Mouse (Mus musculus): ENCODE results near the gene Yeats2. TPM values are rescaled to one million over a fixed set of nuclear protein-coding genes. Genes with fewer than 3 reads are reported as not detected.
A peak's percentile ranks its signal among the peaks of the same experiment; 100 is the strongest.
"Not testable (repeated sequence)": the region's sequence is repeated elsewhere in the genome, so short reads cannot be mapped to it uniquely, and the experiment has no call there.

Yeats2 gene
- polyA plus RNA-seq, 1 experiment from 2014 or later, result 15.5 TPM

- Histone ChIP-seq H3K9ac (ENCODE audit: low read depth, low read length) (no peak overlapping the region), H3K4me1 (ENCODE audit: control insufficient read depth, insufficient read depth, low read length) (no peaks in the 10 kb centered on the region), H3K9me3 (ENCODE audit: control insufficient read depth, low read length) (no peaks in the 10 kb centered on the region), H3K4me2 (ENCODE audit: low read depth, low read length) (no peak overlapping the region), H3K27ac (ENCODE audit: low read length) (no peak overlapping the region), H3K27me3 (replicated peaks; ENCODE audit: control insufficient read depth, insufficient read depth, low read length) (no peaks in the 10 kb centered on the region), H3K36me3 (ENCODE audit: control insufficient read depth, insufficient read depth, low read length) (peaks cover 8% of the 10 kb centered on the region), H3K4me3 (ENCODE audit: low read length) (no peak overlapping the region)
- ATAC-seq, result no peak
- WGBS, result 68% methylated on average over 2 of the region's 2 CpGs
Observed at GRCm38 (mm10) chr16:20112649-20113048, 28.2 kb upstream of the Yeats2 start.

- Histone ChIP-seq H3K9me3 (ENCODE audit: control insufficient read depth, low read length) (no peaks in the 10 kb centered on the region), H3K4me1 (ENCODE audit: control insufficient read depth, insufficient read depth, low read length) (no peaks in the 10 kb centered on the region), H3K27me3 (replicated peaks; ENCODE audit: control insufficient read depth, insufficient read depth, low read length) (no peaks in the 10 kb centered on the region), H3K27ac (ENCODE audit: low read length) (no peak overlapping the region), H3K4me3 (ENCODE audit: low read length) (no peak overlapping the region), H3K36me3 (ENCODE audit: control insufficient read depth, insufficient read depth, low read length) (no peaks in the 10 kb centered on the region), H3K4me2 (ENCODE audit: low read depth, low read length) (no peak overlapping the region), H3K9ac (ENCODE audit: low read depth, low read length) (no peak overlapping the region)
- 55% methylated on average over 4 of the region's 4 CpGs for WGBS
- ATAC-seq, result no peak
Observed at GRCm38 (mm10) chr16:20116069-20116468, 24.8 kb upstream of the Yeats2 start.

DNA sequence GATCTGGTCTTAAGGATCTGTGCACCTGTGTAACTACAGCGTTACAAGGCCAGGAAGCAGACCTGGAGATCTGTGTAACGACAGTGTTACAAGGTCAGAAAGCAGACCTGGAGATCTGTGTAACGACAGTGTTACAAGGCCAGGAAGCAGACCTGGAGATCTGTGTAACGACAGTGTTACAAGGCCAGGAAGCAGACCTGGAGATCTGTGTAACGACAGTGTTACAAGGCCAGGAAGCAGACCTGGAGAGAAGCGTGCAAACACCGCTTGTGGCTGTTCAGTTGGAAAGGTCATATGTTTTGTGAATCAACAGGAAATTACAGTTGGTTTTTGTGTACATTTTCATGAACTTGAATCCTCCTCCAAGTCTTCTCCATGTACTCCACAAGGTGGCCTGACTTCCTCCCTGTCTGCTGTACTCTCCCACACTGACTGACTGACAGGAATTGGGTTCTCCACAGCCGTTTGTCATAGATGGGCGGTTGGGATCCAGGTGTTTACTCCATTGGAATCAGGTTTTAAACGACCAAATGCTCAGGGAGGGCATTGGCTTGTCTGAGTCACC is 14.5 kb upstream of the Yeats2 start:
- not testable (repeated sequence) for H3K4me3 ChIP-seq (ENCODE audit: low read length); H3K27me3 ChIP-seq (replicated peaks; ENCODE audit: control insufficient read depth, insufficient read depth, low read length); H3K9me3 ChIP-seq (ENCODE audit: control insufficient read depth, low read length); H3K27ac ChIP-seq (ENCODE audit: low read length); ATAC-seq; H3K36me3 ChIP-seq (ENCODE audit: control insufficient read depth, insufficient read depth, low read length); H3K4me1 ChIP-seq (ENCODE audit: control insufficient read depth, insufficient read depth, low read length); H3K4me2 ChIP-seq (ENCODE audit: low read depth, low read length); H3K9ac ChIP-seq (ENCODE audit: low read depth, low read length)
- WGBS, result 61% methylated on average over 10 of the region's 10 CpGs

GRCm38 (mm10) chr16:20130397-20130796 is 10.5 kb upstream of the Yeats2 start:
- H3K4me2 ChIP-seq (ENCODE audit: low read depth, low read length), result no peak overlapping the region
- ATAC-seq, result no peak
- no peak overlapping the region for H3K27ac ChIP-seq (ENCODE audit: low read length)
- no peaks in the 10 kb centered on the region for H3K36me3 ChIP-seq (ENCODE audit: control insufficient read depth, insufficient read depth, low read length)
- H3K4me1 ChIP-seq (ENCODE audit: control insufficient read depth, insufficient read depth, low read length), result no peaks in the 10 kb centered on the region
- 62% methylated on average over 2 of the region's 2 CpGs for WGBS
- no peak overlapping the region for H3K9ac ChIP-seq (ENCODE audit: low read depth, low read length)
- no peaks in the 10 kb centered on the region for H3K9me3 ChIP-seq (ENCODE audit: control insufficient read depth, low read length)
- no peak overlapping the region for H3K4me3 ChIP-seq (ENCODE audit: low read length)
- no peaks in the 10 kb centered on the region for H3K27me3 ChIP-seq (replicated peaks; ENCODE audit: control insufficient read depth, insufficient read depth, low read length)

- no peak overlapping the region for H3K9ac ChIP-seq (ENCODE audit: low read depth, low read length)
- WGBS, result 90% methylated on average over 3 of the region's 3 CpGs
- H3K4me3 ChIP-seq (ENCODE audit: low read length), result no peak overlapping the region
- no peak overlapping the region for H3K27ac ChIP-seq (ENCODE audit: low read length)
- no peaks in the 10 kb centered on the region for H3K9me3 ChIP-seq (ENCODE audit: control insufficient read depth, low read length)
- ATAC-seq, result no peak
- peaks cover 8% of the 10 kb centered on the region for H3K4me1 ChIP-seq (ENCODE audit: control insufficient read depth, insufficient read depth, low read length)
- no peak overlapping the region for H3K4me2 ChIP-seq (ENCODE audit: low read depth, low read length)
- H3K27me3 ChIP-seq (replicated peaks; ENCODE audit: control insufficient read depth, insufficient read depth, low read length), result no peaks in the 10 kb centered on the region
- peaks cover 3% of the 10 kb centered on the region; the same call in 1 of the 2 replicates for H3K36me3 ChIP-seq (ENCODE audit: control insufficient read depth, insufficient read depth, low read length)
Observed at GRCm38 (mm10) chr16:20144568-20144967, 3.7 kb downstream of the Yeats2 start.

DNA sequence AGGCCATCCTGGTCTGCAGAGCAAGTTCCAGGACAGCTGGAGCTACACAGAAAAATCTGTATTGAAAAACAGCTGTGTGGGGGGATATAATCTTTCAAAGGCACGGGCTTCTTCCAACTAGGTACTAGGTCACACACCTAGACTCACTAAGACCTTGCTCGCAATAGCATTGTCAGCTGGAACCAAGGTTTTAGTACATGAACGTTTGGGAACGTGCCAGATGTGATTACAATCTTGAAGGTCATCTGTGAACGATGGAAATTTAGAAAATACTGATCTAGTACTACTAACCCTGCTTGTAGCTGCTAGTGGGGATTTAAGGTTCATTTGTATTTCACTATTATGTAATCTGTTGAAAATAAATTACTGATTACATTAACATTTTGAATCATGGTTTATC is 11.1 kb downstream of the Yeats2 start:
- 53% methylated on average over 5 of the region's 5 CpGs for WGBS
- Histone ChIP-seq H3K4me2 (ENCODE audit: low read depth, low read length) (no peak overlapping the region), H3K27ac (ENCODE audit: low read length) (no peak overlapping the region), H3K9me3 (ENCODE audit: control insufficient read depth, low read length) (no peaks in the 10 kb centered on the region), H3K4me1 (ENCODE audit: control insufficient read depth, insufficient read depth, low read length) (no peaks in the 10 kb centered on the region), H3K36me3 (ENCODE audit: control insufficient read depth, insufficient read depth, low read length) (peaks cover 3% of the 10 kb centered on the region; the same call in 1 of the 2 replicates), H3K27me3 (replicated peaks; ENCODE audit: control insufficient read depth, insufficient read depth, low read length) (no peaks in the 10 kb centered on the region), H3K4me3 (ENCODE audit: low read length) (no peak overlapping the region), H3K9ac (ENCODE audit: low read depth, low read length) (no peak overlapping the region)
- no peak for ATAC-seq

DNA sequence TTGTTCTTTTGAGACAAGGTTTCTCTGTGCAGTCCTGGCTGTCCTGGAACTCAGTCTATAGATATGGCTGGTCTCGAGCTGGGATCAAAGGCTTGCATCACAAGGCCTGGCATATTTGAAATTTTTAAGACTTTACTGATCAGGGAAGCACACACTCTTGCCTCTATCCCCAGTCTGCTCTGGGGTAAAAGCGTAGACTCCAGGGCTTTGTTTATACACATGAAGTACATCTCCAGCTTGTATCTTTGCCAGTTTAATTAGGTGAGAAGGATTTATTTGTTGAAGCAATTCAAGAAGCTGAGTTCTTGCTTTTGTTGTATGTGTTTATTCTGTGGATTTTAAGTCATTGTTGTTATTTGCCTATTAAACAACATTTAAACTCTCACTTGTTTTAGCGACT is 12.9 kb downstream of the Yeats2 start:
- H3K27ac ChIP-seq (ENCODE audit: low read length), result no peak overlapping the region
- H3K4me3 ChIP-seq (ENCODE audit: low read length), result no peak overlapping the region
- H3K4me1 ChIP-seq (ENCODE audit: control insufficient read depth, insufficient read depth, low read length), result no peaks in the 10 kb centered on the region
- no peaks in the 10 kb centered on the region for H3K9me3 ChIP-seq (ENCODE audit: control insufficient read depth, low read length)
- no peak overlapping the region for H3K9ac ChIP-seq (ENCODE audit: low read depth, low read length)
- ATAC-seq, result no peak
- no peaks in the 10 kb centered on the region for H3K27me3 ChIP-seq (replicated peaks; ENCODE audit: control insufficient read depth, insufficient read depth, low read length)
- no peak overlapping the region for H3K4me2 ChIP-seq (ENCODE audit: low read depth, low read length)
- WGBS, result 66% methylated on average over 3 of the region's 3 CpGs
- H3K36me3 ChIP-seq (ENCODE audit: control insufficient read depth, insufficient read depth, low read length), result peaks cover 8% of the 10 kb centered on the region; the same call in 1 of the 2 replicates

- Histone ChIP-seq H3K27me3 (replicated peaks; ENCODE audit: control insufficient read depth, insufficient read depth, low read length) (no peaks in the 10 kb centered on the region), H3K9ac (ENCODE audit: low read depth, low read length) (no peak overlapping the region), H3K36me3 (ENCODE audit: control insufficient read depth, insufficient read depth, low read length) (peaks cover 24% of the 10 kb centered on the region), H3K4me2 (ENCODE audit: low read depth, low read length) (no peak overlapping the region), H3K4me3 (ENCODE audit: low read length) (no peak overlapping the region), H3K9me3 (ENCODE audit: control insufficient read depth, low read length) (no peaks in the 10 kb centered on the region), H3K27ac (ENCODE audit: low read length) (no peak overlapping the region), H3K4me1 (ENCODE audit: control insufficient read depth, insufficient read depth, low read length) (no peaks in the 10 kb centered on the region)
- WGBS, result 95% methylated on average over 2 of the region's 2 CpGs
- no peak for ATAC-seq
Observed at GRCm38 (mm10) chr16:20160130-20160529, 19.3 kb downstream of the Yeats2 start.

- Histone ChIP-seq H3K9ac (ENCODE audit: low read depth, low read length) (no peak overlapping the region), H3K4me3 (ENCODE audit: low read length) (no peak overlapping the region), H3K4me2 (ENCODE audit: low read depth, low read length) (no peak overlapping the region), H3K4me1 (ENCODE audit: control insufficient read depth, insufficient read depth, low read length) (no peaks in the 10 kb centered on the region), H3K27ac (ENCODE audit: low read length) (no peak overlapping the region), H3K9me3 (ENCODE audit: control insufficient read depth, low read length) (no peaks in the 10 kb centered on the region), H3K36me3 (ENCODE audit: control insufficient read depth, insufficient read depth, low read length) (peaks cover 29% of the 10 kb centered on the region), H3K27me3 (replicated peaks; ENCODE audit: control insufficient read depth, insufficient read depth, low read length) (no peaks in the 10 kb centered on the region)
- WGBS, result 87% methylated on average over 3 of the region's 3 CpGs
- no peak for ATAC-seq
Observed at GRCm38 (mm10) chr16:20169071-20169470, 28.2 kb downstream of the Yeats2 start.

GRCm38 (mm10) chr16:20169471-20170106 is 28.7 kb downstream of the Yeats2 start:
- H3K27ac ChIP-seq (ENCODE audit: low read length), result no peak overlapping the region
- H3K36me3 ChIP-seq (ENCODE audit: control insufficient read depth, insufficient read depth, low read length), result peaks cover 30% of the 10 kb centered on the region
- H3K4me2 ChIP-seq (ENCODE audit: low read depth, low read length), result no peak overlapping the region
- ATAC-seq, result peak; percentile 58; the same call in 1 of the 2 replicates
- 60% methylated on average over 3 of the region's 3 CpGs for WGBS
- no peaks in the 10 kb centered on the region for H3K4me1 ChIP-seq (ENCODE audit: control insufficient read depth, insufficient read depth, low read length)
- no peaks in the 10 kb centered on the region for H3K27me3 ChIP-seq (replicated peaks; ENCODE audit: control insufficient read depth, insufficient read depth, low read length)
- no peak overlapping the region for H3K9ac ChIP-seq (ENCODE audit: low read depth, low read length)
- no peak overlapping the region for H3K4me3 ChIP-seq (ENCODE audit: low read length)
- no peaks in the 10 kb centered on the region for H3K9me3 ChIP-seq (ENCODE audit: control insufficient read depth, low read length)
